Mouse (Mus musculus) left cerebral cortex, adult 2 months (tissue): ENCODE results near the gene Rbm17. TPM values are rescaled to one million over a fixed set of nuclear protein-coding genes. Genes with fewer than 3 reads are reported as not detected.
A peak's percentile ranks its signal among the peaks of the same experiment; 100 is the strongest.

Experiments used
- DNase-seq, 2 experiments: peaks; one replicate each; pipeline ENCODE4 v3.0.0; 2021 to 2022; ENCODE audit warnings: low spot score in 2 of 2, mixed read lengths in 1 of 2; ENCODE audit errors: extremely low spot score in 1 of 2
- H3K27ac ChIP-seq: fragments of 200-600 bp; 2 replicates; pipeline ENCODE4 v1.8.1; 2022
- H3K4me3 ChIP-seq: fragments of 200-600 bp; 2 replicates; pipeline ENCODE4 v1.8.1; 2022
- CTCF ChIP-seq: fragments of 200-600 bp; IDR thresholded peaks from 2 replicates; pipeline ENCODE4 v1.8.1; 2022; ENCODE audit warnings: antibody characterized with exemption, mild to moderate bottlenecking, moderate library complexity
- intact Hi-C: fragments of 180-260 bp; cut with DNase I; formaldehyde crosslinking; loops from one replicate; pipeline ENCODE4 v1.15.1; 2025
- total RNA-seq, 2 experiments: library from RNA; stranded (reverse); gene quantifications; 2 replicates each; pipeline ENCODE4 v1.2.3; 2021

Rbm17 gene
- total RNA-seq, 2 experiments from 2014 or later, result 84.7 to 86.9 TPM

DNA sequence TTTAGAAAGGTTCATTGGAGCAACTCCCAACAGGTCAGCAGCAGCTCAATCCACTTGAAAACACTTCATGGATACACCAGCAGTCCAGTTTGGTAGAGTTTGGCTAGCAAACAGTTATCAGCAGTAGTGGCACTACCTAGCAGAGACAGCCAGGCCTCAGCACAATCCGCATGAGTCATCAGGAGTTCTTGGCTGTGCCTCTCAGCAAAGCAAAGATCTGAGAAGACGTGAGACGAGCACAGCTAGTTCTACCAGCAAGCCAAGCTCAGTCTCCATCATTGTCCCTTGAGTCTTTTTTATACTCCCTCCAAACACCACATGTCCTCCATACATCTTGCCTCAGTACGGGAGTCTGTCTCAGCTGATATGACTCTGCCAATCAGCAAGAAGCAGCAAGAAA lies 24.6 kb downstream of the Rbm17 start:
- Histone ChIP-seq H3K27ac (no peak overlapping the region), H3K4me3 (no peak overlapping the region)
- intact Hi-C loops, result no loop called here
- no peak for TF ChIP-seq CTCF
- no peak for DNase-seq

DNA sequence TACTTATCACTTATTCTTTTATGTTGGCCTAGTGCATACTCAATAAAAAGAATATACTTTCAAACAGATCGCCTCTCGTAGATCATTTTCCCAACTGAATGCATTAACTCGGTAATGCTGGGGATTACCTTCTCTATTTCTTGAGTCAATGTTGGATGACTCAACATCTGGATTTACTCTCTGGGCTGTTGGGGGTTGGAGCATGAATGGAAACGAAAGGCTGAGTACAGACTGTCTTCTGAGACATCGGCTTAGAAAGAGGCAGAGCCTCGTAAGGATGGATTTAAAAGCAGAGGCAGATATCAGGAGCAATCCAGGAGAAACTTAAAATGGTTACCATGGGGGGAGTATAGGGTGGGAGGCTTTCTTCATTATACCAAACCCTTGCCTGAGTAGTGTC lies 25.8 kb downstream of the Rbm17 start:
- no peak for DNase-seq
- TF ChIP-seq CTCF, result no peak
- no peak overlapping the region for H3K4me3 ChIP-seq
- H3K27ac ChIP-seq, result no peak overlapping the region
- intact Hi-C loops, result no loop called here

DNA sequence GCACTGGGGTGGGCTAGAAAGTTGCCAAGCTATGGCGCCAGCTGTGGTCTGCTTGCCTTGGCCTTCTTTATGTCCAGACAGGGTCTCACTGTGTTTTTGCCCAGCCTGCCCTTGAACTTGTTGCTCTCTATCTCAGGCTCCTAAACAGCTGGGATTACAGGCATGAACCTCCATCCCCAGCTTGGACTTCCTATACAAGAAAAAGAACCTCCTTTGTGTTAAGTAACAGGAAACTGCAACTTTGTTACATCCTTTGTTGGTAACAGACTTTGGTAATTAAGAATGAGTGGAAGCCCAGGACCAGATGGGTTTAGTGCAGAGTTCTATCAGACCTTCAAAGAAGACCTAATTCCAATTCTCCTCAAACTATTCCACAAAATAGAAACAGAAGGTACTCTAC lies 30.3 kb downstream of the Rbm17 start:
- Histone ChIP-seq H3K27ac (no peak overlapping the region), H3K4me3 (no peak overlapping the region)
- no peak for DNase-seq
- no peak for TF ChIP-seq CTCF
- intact Hi-C loops, result no loop called here

GRCm38 (mm10) chr2:11571004-11571535 lies 32.9 kb downstream of the Rbm17 start:
- intact Hi-C loops, result no loop called here
- no peak for DNase-seq
- no peak for TF ChIP-seq CTCF
- no peak overlapping the region for H3K4me3 ChIP-seq
- H3K27ac ChIP-seq, result no peak overlapping the region

DNA sequence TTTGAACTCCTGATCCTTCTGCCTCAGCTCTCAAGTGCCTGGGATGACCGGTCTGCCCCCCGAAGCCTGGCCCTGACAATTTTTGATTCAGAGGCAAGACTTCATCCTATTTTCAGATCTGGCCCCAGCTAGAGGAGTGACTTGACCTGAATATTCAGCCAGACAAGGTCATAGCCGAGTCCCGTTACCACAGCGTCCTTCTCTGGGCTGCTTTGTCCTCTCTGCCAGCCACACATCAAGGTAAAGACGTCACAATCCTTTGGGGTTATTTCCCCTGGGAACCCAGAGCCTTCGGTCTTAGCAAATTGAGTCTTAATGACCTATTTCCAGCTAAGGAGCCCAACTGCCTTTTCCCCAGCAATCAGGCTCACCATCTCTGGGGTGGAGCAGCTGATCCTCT lies 35.5 kb downstream of the Rbm17 start:
- no peak for DNase-seq
- no peak overlapping the region for H3K4me3 ChIP-seq
- H3K27ac ChIP-seq, result no peak overlapping the region
- no peak for TF ChIP-seq CTCF
- intact Hi-C loops, result no loop called here

- Histone ChIP-seq H3K4me3 (no peak overlapping the region), H3K27ac (no peak overlapping the region)
- intact Hi-C loops, result no loop called here
- TF ChIP-seq CTCF, result peak; percentile 69
- DNase-seq, result peak in 1 of 2 experiments; percentile 28
Measured at GRCm38 (mm10) chr2:11567781-11568362, 36.1 kb downstream of the Rbm17 start.

DNA sequence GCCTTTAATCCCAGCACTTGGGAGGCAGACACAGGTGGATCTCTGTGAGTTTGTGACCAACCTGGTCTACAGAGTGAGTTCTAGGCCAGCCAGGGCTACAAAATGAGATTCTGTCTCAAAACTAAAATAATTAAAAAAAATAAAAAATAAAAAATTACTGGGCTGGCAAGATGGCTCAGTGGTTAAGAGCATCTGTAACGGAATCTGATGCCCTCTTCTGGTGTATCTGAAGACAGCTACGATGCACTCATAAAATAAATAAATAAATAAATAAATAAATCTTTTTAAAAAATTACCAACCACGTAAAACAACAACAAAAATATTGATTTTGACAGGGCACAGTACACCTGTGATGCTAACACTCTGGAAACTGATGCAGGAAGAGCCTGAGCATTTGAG lies 37.1 kb downstream of the Rbm17 start:
- intact Hi-C loops, result no loop called here
- H3K27ac ChIP-seq, result no peak overlapping the region
- H3K4me3 ChIP-seq, result no peak overlapping the region
- peak; percentile 8 for TF ChIP-seq CTCF
- no peak for DNase-seq

DNA sequence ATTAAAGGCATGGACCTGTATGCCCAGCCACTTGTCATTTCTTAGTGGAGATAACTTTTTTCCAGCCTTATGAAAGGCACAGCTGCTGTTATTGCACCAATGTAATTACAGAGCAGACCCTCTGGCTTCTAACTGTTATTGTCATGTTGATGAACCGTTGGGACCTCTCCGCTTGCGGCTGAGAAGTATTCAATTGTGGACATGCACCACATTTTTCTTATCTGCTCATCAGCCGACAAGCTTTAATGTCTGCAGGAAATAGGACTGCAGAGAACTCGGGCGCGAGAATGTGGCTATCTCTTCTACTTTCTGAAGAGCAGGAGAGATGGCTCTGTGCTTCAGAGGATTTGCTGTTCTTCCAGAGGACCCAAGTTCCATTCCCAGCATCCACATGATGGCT lies 37.7 kb downstream of the Rbm17 start:
- intact Hi-C loops, result no loop called here
- Histone ChIP-seq H3K4me3 (no peak overlapping the region), H3K27ac (no peak overlapping the region)
- DNase-seq, result no peak
- TF ChIP-seq CTCF, result no peak

- intact Hi-C loops, result no loop called here
- no peak for DNase-seq
- no peak overlapping the region for H3K27ac ChIP-seq
- H3K4me3 ChIP-seq, result no peak overlapping the region
- TF ChIP-seq CTCF, result no peak
Measured at GRCm38 (mm10) chr2:11564768-11565167, 39.2 kb downstream of the Rbm17 start.

- Histone ChIP-seq H3K4me3 (no peak overlapping the region), H3K27ac (no peak overlapping the region)
- TF ChIP-seq CTCF, result no peak
- no peak for DNase-seq
- intact Hi-C loops, result no loop called here
Measured at GRCm38 (mm10) chr2:11563256-11563655, 40.7 kb downstream of the Rbm17 start.

- no peak for DNase-seq
- Histone ChIP-seq H3K4me3 (no peak overlapping the region), H3K27ac (no peak overlapping the region)
- TF ChIP-seq CTCF, result no peak
- intact Hi-C loops, result no loop called here
Measured at GRCm38 (mm10) chr2:11558654-11559053, 45.3 kb downstream of the Rbm17 start.

- no peak for TF ChIP-seq CTCF
- intact Hi-C loops, result no loop called here
- Histone ChIP-seq H3K4me3 (no peak overlapping the region), H3K27ac (no peak overlapping the region)
- no peak for DNase-seq
Measured at GRCm38 (mm10) chr2:11557244-11557643, 46.7 kb downstream of the Rbm17 start.

- intact Hi-C loops, result no loop called here
- Histone ChIP-seq H3K4me3 (no peak overlapping the region), H3K27ac (no peak overlapping the region)
- no peak for TF ChIP-seq CTCF
- DNase-seq, result no peak
Measured at GRCm38 (mm10) chr2:11555316-11555715, 48.6 kb downstream of the Rbm17 start.
